Mouse (Mus musculus) heart, adult 2 months (tissue): ENCODE data around the gene Nemp1. TPM values are rescaled to one million over a fixed set of nuclear protein-coding genes. Genes with fewer than 3 reads are reported as not detected.

Experiments used
- DNase-seq, 2 experiments: peaks; one replicate each; pipeline ENCODE4 v3.0.0; 2021
- H3K27ac ChIP-seq: fragments of 200-600 bp; 2 replicates; pipeline ENCODE4 v1.8.1; 2022
- H3K27me3 ChIP-seq: fragments of 200-500 bp; 2 replicates; pipeline ENCODE4 v1.6.1; 2012; ENCODE audit warnings: mild to moderate bottlenecking, low read length, inconsistent platforms, mixed read lengths; ENCODE audit not compliant: control insufficient read depth, insufficient read depth
- H3K36me3 ChIP-seq: fragments of 200-500 bp; 2 replicates; pipeline ENCODE4 v1.6.1; 2012; ENCODE audit warnings: low read length, inconsistent platforms; ENCODE audit not compliant: control insufficient read depth, insufficient read depth
- H3K4me1 ChIP-seq: fragments of 200-500 bp; 2 replicates; pipeline ENCODE4 v1.6.1; 2011; ENCODE audit warnings: low read length; ENCODE audit not compliant: control insufficient read depth, insufficient read depth
- H3K4me3 ChIP-seq: fragments of 200-600 bp; 2 replicates; pipeline ENCODE4 v1.8.1; 2022
- H3K79me2 ChIP-seq: fragments of 200-500 bp; replicated peaks from 2 replicates; pipeline ENCODE4 v1.6.1; 2012; ENCODE audit warnings: mild to moderate bottlenecking, inconsistent platforms, low read length, moderate library complexity, mixed read lengths; ENCODE audit not compliant: control insufficient read depth, insufficient read depth
- H3K9ac ChIP-seq: fragments of 200-500 bp; 2 replicates; pipeline ENCODE4 v1.6.1; 2012; ENCODE audit warnings: low read depth, mild to moderate bottlenecking, control low read depth, inconsistent platforms, low read length, mixed read lengths
- CTCF ChIP-seq: fragments of 200-600 bp; IDR thresholded peaks from 2 replicates; pipeline ENCODE4 v1.8.1; 2022; ENCODE audit warnings: antibody characterized with exemption, mild to moderate bottlenecking, moderate library complexity
- EP300 ChIP-seq: fragments of 200-500 bp; IDR thresholded peaks from 2 replicates; pipeline ENCODE4 v1.6.1; 2011; ENCODE audit warnings: low read depth, low read length, control low read depth; ENCODE audit not compliant: insufficient read depth
- POLR2A ChIP-seq: fragments of 200-500 bp; IDR thresholded peaks from 2 replicates; pipeline ENCODE4 v1.6.1; 2011; ENCODE audit warnings: mild to moderate bottlenecking, low read depth, low read length, control low read depth; ENCODE audit not compliant: insufficient read depth
- WGBS: fragments of 180-500 bp; shearing (Covaris S2); methylation state at CpG from one replicate; pipeline ENCODE4 v1.1.7; 2018; 5-methylcytosine and 5-hydroxymethylcytosine counted together
- intact Hi-C: fragments of 180-260 bp; cut with DNase I; formaldehyde crosslinking; loops from one replicate; pipeline ENCODE4 v1.15.1; 2025
- polyA plus RNA-seq: library from polyadenylated mRNA; depleted of rRNA; stranded (reverse); fragments of >200 nt; gene quantifications from 2 replicates; pipeline ENCODE4 v1.2.3, GENCODE M21; 2012
- total RNA-seq, 2 experiments: library from RNA; stranded (reverse); gene quantifications; 2 replicates each; pipeline ENCODE4 v1.2.3; 2021

The Nemp1 gene
- total and polyA plus RNA-seq, 3 experiments: 2.2 to 4.2 (median 3.7) TPM

GRCm38 (mm10) chr10:127676691-127677548 is 10.2 kb downstream of the Nemp1 start:
- Histone ChIP-seq H3K27ac (peak overlapping the region; percentile 74), H3K4me3 (peak overlapping the region; percentile 62), H3K9ac (peak overlapping the region; percentile 72), H3K36me3 (no peaks in the 10 kb centered on the region), H3K4me1 (peaks cover 2% of the 10 kb centered on the region), H3K27me3 (no peaks in the 10 kb centered on the region), H3K79me2 (no peaks in the 10 kb centered on the region)
- TF ChIP-seq POLR2A (peak; percentile 62; the same call in 1 of the 2 replicates), EP300 (0 out of 2 replicates have a peak, but pooled peaks have one; percentile 40), CTCF (no peak)
- under 1% methylated on average over 71 of the region's 71 CpGs for WGBS
- intact Hi-C loops: loop anchor here (5.0 kb wide), 2 partner anchors 60 to 110 kb away; partner anchors contain the start of gene Zbtb39
- peak; percentile 91 to 96 for DNase-seq

DNA sequence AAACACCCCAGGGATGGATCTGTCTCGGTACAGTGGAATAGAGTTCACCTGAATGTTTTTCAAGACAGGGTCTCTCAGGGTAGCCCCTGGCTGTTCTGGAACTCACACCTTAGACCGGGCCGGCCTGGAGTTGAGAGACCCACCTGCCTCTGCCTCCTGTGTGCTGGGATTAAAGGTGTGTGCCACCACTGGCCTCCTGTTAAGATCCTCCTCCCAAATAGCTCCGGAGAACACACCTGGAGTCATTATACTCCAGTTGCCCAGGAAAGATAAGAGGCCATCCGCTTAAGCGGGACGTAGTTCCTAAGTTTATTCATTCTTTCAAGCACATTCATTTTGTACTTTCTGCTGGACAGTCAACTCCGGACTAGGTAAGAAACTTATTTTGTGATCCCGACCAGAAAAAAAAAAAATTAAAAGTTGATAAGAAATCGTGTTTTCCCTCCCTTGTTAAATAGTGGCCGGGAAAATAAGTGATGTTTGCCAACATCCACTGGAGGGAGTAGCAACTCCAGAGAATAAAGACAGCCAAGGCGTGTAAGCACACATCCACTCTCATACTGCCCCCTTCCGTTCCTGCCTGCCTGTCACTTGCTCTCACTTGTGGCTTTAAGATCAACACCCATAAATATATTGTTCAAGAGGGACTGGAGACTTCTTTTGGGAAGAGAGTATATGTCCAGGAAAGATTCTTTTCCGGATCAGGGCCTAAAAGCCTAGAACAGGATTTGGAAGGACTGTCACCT is 11.1 kb downstream of the Nemp1 start:
- no peaks in the 10 kb centered on the region for H3K36me3 ChIP-seq
- H3K79me2 ChIP-seq: no peaks in the 10 kb centered on the region
- H3K27ac ChIP-seq: peak overlapping the region; percentile 70
- intact Hi-C loops: loop anchor here (5.0 kb wide), 2 partner anchors 60 to 110 kb away; partner anchors contain the start of gene Zbtb39
- TF ChIP-seq POLR2A: no peak
- peak; percentile 76 for TF ChIP-seq EP300
- peak; percentile 80 for TF ChIP-seq CTCF
- no peak overlapping the region for H3K9ac ChIP-seq
- H3K4me1 ChIP-seq: peaks cover 2% of the 10 kb centered on the region
- DNase-seq: peak in 1 of 2 experiments; percentile 63
- peak overlapping the region; percentile 62 for H3K4me3 ChIP-seq
- H3K27me3 ChIP-seq: no peaks in the 10 kb centered on the region
- 4% methylated on average over 14 of the region's 14 CpGs for WGBS

- Histone ChIP-seq H3K9ac (no peak overlapping the region), H3K36me3 (no peaks in the 10 kb centered on the region), H3K27me3 (no peaks in the 10 kb centered on the region), H3K79me2 (no peaks in the 10 kb centered on the region), H3K27ac (no peak overlapping the region), H3K4me3 (no peak overlapping the region), H3K4me1 (peaks cover 2% of the 10 kb centered on the region)
- intact Hi-C loops: loop anchor here (5.0 kb wide), 2 partner anchors 58 to 112 kb away; partner anchors contain the start of gene Zbtb39
- TF ChIP-seq EP300: no peak
- no peak for TF ChIP-seq POLR2A
- TF ChIP-seq CTCF: no peak
- DNase-seq: no peak
- 92% methylated on average over 1 of the region's 1 CpGs for WGBS
Measured at GRCm38 (mm10) chr10:127679208-127679607, 12.5 kb downstream of the Nemp1 start.

GRCm38 (mm10) chr10:127679881-127680280 is 13.2 kb downstream of the Nemp1 start:
- Histone ChIP-seq H3K4me3 (no peak overlapping the region), H3K4me1 (peaks cover 2% of the 10 kb centered on the region), H3K27me3 (no peaks in the 10 kb centered on the region), H3K36me3 (no peaks in the 10 kb centered on the region), H3K27ac (no peak overlapping the region), H3K9ac (no peak overlapping the region), H3K79me2 (no peaks in the 10 kb centered on the region)
- TF ChIP-seq EP300 (no peak), POLR2A (no peak), CTCF (no peak)
- no peak for DNase-seq
- 93% methylated on average over 3 of the region's 3 CpGs for WGBS
- intact Hi-C loops: loop anchor here (5.0 kb wide), 2 partner anchors 57 to 113 kb away; partner anchors contain the start of gene Zbtb39

DNA sequence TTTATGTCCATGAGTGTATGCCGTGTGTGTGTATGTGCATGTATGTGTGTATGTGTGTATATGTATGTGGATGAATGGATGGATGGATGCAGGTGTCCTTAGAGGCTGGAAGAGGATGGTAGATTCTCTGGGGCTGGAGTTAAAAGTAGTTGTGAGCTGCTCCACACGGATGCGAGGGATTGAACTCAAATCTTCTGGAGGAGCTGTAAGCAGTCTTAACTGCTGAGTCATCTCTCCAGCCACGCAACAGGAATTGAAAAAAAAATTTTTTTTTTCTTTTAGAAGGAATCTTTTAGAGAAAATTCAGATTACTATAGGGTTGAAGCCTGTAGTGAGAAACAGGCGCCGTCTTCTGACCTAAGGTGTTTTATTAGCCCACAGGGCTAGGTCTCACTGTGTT is 16.2 kb downstream of the Nemp1 start:
- no peak for TF ChIP-seq EP300
- TF ChIP-seq POLR2A: no peak
- TF ChIP-seq CTCF: no peak
- Histone ChIP-seq H3K4me3 (no peak overlapping the region), H3K27me3 (no peaks in the 10 kb centered on the region), H3K4me1 (no peaks in the 10 kb centered on the region; the same call in 1 of the 2 replicates), H3K9ac (no peak overlapping the region), H3K79me2 (no peaks in the 10 kb centered on the region), H3K27ac (no peak overlapping the region), H3K36me3 (no peaks in the 10 kb centered on the region)
- 79% methylated on average over 6 of the region's 6 CpGs for WGBS
- intact Hi-C loops: no loop called here
- no peak for DNase-seq
